Mouse (Mus musculus): ENCODE data around the gene Tenm2. TPM values are rescaled to one million over a fixed set of nuclear protein-coding genes. Genes with fewer than 3 reads are reported as not detected.
A peak's percentile ranks its signal among the peaks of the same experiment; 100 is the strongest.

Tenm2 gene
- polyA plus RNA-seq, 1 experiment from 2014 or later, result 0.80 TPM

GRCm38 (mm10) chr11:36678542-36678941, 557.2 kb downstream of the Tenm2 start:
- Histone ChIP-seq H3K4me2 (ENCODE audit: low read length) (peak overlapping the region; percentile 52; the same call in 1 of the 2 replicates), H3K9me3 (replicated peaks; ENCODE audit: low read length) (no peaks in the 10 kb centered on the region), H3K27ac (no peak overlapping the region), H3K36me3 (ENCODE audit: insufficient read depth, low read length) (no peaks in the 10 kb centered on the region), H3K4me3 (replicated peaks; ENCODE audit: low read depth, low read length) (peak overlapping the region; percentile 29; the same call in 1 of the 2 replicates), H3K27me3 (ENCODE audit: insufficient read depth, low read length) (peaks cover 6% of the 10 kb centered on the region; the same call in 1 of the 2 replicates), H3K4me1 (replicated peaks; ENCODE audit: insufficient read depth, low read length) (no peaks in the 10 kb centered on the region), H3K9ac (ENCODE audit: low read depth, low read length) (no peak overlapping the region)
- no peak for TF ChIP-seq CTCF (IDR thresholded peaks at IDR 0.05; ENCODE audit: low read depth)
- 52% methylated on average over 2 of the region's 2 CpGs for WGBS
- DNase-seq (ENCODE audit: low spot score) (no peak), ATAC-seq (replicated peaks; ENCODE audit: low FRiP score, low read depth) (no peak)

- H3K4me3 ChIP-seq (replicated peaks; ENCODE audit: low read depth, low read length), result peak overlapping the region; percentile 29
- no peaks in the 10 kb centered on the region for H3K36me3 ChIP-seq (ENCODE audit: insufficient read depth, low read length)
- TF ChIP-seq CTCF (IDR thresholded peaks at IDR 0.05; ENCODE audit: low read depth), result no peak
- no peak overlapping the region for H3K9ac ChIP-seq (ENCODE audit: low read depth, low read length)
- H3K4me2 ChIP-seq (ENCODE audit: low read length), result peak overlapping the region; percentile 52
- WGBS, result 11% methylated on average over 10 of the region's 10 CpGs
- no peaks in the 10 kb centered on the region for H3K4me1 ChIP-seq (replicated peaks; ENCODE audit: insufficient read depth, low read length)
- DNase-seq (ENCODE audit: low spot score) (no peak), ATAC-seq (replicated peaks; ENCODE audit: low FRiP score, low read depth) (no peak)
- no peaks in the 10 kb centered on the region for H3K9me3 ChIP-seq (replicated peaks; ENCODE audit: low read length)
- peaks cover 6% of the 10 kb centered on the region; the same call in 1 of the 2 replicates for H3K27me3 ChIP-seq (ENCODE audit: insufficient read depth, low read length)
- no peak overlapping the region for H3K27ac ChIP-seq
These were observed 557.7 kb downstream of the Tenm2 start for GRCm38 (mm10) chr11:36678057-36678396.

- WGBS, result under 1% methylated on average over 23 of the region's 23 CpGs
- H3K9me3 ChIP-seq (replicated peaks; ENCODE audit: low read length), result no peaks in the 10 kb centered on the region
- H3K27me3 ChIP-seq (ENCODE audit: insufficient read depth, low read length), result peaks cover 6% of the 10 kb centered on the region; the same call in 1 of the 2 replicates
- peak; percentile 77 for DNase-seq (ENCODE audit: low spot score)
- H3K9ac ChIP-seq (ENCODE audit: low read depth, low read length), result no peak overlapping the region
- H3K27ac ChIP-seq, result no peak overlapping the region
- no peaks in the 10 kb centered on the region for H3K4me1 ChIP-seq (replicated peaks; ENCODE audit: insufficient read depth, low read length)
- peak overlapping the region; percentile 52 for H3K4me2 ChIP-seq (ENCODE audit: low read length)
- 0 out of 2 replicates have a peak, but pooled peaks have one; percentile 46 for ATAC-seq (replicated peaks; ENCODE audit: low FRiP score, low read depth)
- no peaks in the 10 kb centered on the region for H3K36me3 ChIP-seq (ENCODE audit: insufficient read depth, low read length)
- TF ChIP-seq CTCF (IDR thresholded peaks at IDR 0.05; ENCODE audit: low read depth), result peak; percentile 21; the same call in 1 of the 2 replicates
- peak overlapping the region; percentile 29 for H3K4me3 ChIP-seq (replicated peaks; ENCODE audit: low read depth, low read length)
These were observed 558.3 kb downstream of the Tenm2 start for GRCm38 (mm10) chr11:36677321-36678056.

GRCm38 (mm10) chr11:36676446-36677284, 559.1 kb downstream of the Tenm2 start:
- H3K9ac ChIP-seq (ENCODE audit: low read depth, low read length), result no peak overlapping the region
- no peak overlapping the region for H3K27ac ChIP-seq
- H3K27me3 ChIP-seq (ENCODE audit: insufficient read depth, low read length), result peaks cover 6% of the 10 kb centered on the region; the same call in 1 of the 2 replicates
- WGBS, result 47% methylated on average over 16 of the region's 16 CpGs
- ATAC-seq (replicated peaks; ENCODE audit: low FRiP score, low read depth) (no peak), DNase-seq (ENCODE audit: low spot score) (peak; percentile 8)
- no peaks in the 10 kb centered on the region for H3K4me1 ChIP-seq (replicated peaks; ENCODE audit: insufficient read depth, low read length)
- TF ChIP-seq CTCF (IDR thresholded peaks at IDR 0.05; ENCODE audit: low read depth), result no peak
- H3K4me3 ChIP-seq (replicated peaks; ENCODE audit: low read depth, low read length), result 0 out of 2 replicates have a peak overlapping the region, but pooled peaks have one; percentile 29
- no peaks in the 10 kb centered on the region for H3K9me3 ChIP-seq (replicated peaks; ENCODE audit: low read length)
- peak overlapping the region; percentile 52 for H3K4me2 ChIP-seq (ENCODE audit: low read length)
- H3K36me3 ChIP-seq (ENCODE audit: insufficient read depth, low read length), result no peaks in the 10 kb centered on the region

- no peaks in the 10 kb centered on the region for H3K36me3 ChIP-seq (ENCODE audit: insufficient read depth, low read length)
- 90% methylated on average over 4 of the region's 4 CpGs for WGBS
- peak; percentile 10; the same call in 1 of the 2 replicates for TF ChIP-seq CTCF (IDR thresholded peaks at IDR 0.05; ENCODE audit: low read depth)
- no peaks in the 10 kb centered on the region for H3K9me3 ChIP-seq (replicated peaks; ENCODE audit: low read length)
- H3K4me1 ChIP-seq (replicated peaks; ENCODE audit: insufficient read depth, low read length), result no peaks in the 10 kb centered on the region
- no peak overlapping the region for H3K9ac ChIP-seq (ENCODE audit: low read depth, low read length)
- ATAC-seq (replicated peaks; ENCODE audit: low FRiP score, low read depth), result no peak
- H3K4me2 ChIP-seq (ENCODE audit: low read length), result no peak overlapping the region
- H3K4me3 ChIP-seq (replicated peaks; ENCODE audit: low read depth, low read length), result no peak overlapping the region
- peaks cover 6% of the 10 kb centered on the region; the same call in 1 of the 2 replicates for H3K27me3 ChIP-seq (ENCODE audit: insufficient read depth, low read length)
- DNase-seq (ENCODE audit: low spot score), result no peak
- H3K27ac ChIP-seq, result no peak overlapping the region
These were observed 560.8 kb downstream of the Tenm2 start for GRCm38 (mm10) chr11:36674902-36675422.

GRCm38 (mm10) chr11:36674141-36674540, 561.6 kb downstream of the Tenm2 start:
- peaks cover 6% of the 10 kb centered on the region; the same call in 1 of the 2 replicates for H3K27me3 ChIP-seq (ENCODE audit: insufficient read depth, low read length)
- H3K9me3 ChIP-seq (replicated peaks; ENCODE audit: low read length), result no peaks in the 10 kb centered on the region
- H3K4me3 ChIP-seq (replicated peaks; ENCODE audit: low read depth, low read length), result no peak overlapping the region
- TF ChIP-seq CTCF (IDR thresholded peaks at IDR 0.05; ENCODE audit: low read depth), result no peak
- H3K9ac ChIP-seq (ENCODE audit: low read depth, low read length), result no peak overlapping the region
- no peak for ATAC-seq (replicated peaks; ENCODE audit: low FRiP score, low read depth)
- WGBS, result 73% methylated on average over 5 of the region's 5 CpGs
- no peak overlapping the region for H3K4me2 ChIP-seq (ENCODE audit: low read length)
- H3K36me3 ChIP-seq (ENCODE audit: insufficient read depth, low read length), result no peaks in the 10 kb centered on the region
- H3K27ac ChIP-seq, result no peak overlapping the region
- DNase-seq (ENCODE audit: low spot score), result no peak
- H3K4me1 ChIP-seq (replicated peaks; ENCODE audit: insufficient read depth, low read length), result no peaks in the 10 kb centered on the region

All from kidney, postnatal 0 days (tissue).